Mouse (Mus musculus): Measurements from ENCODE around the gene Setd1b. TPM values are rescaled to one million over a fixed set of nuclear protein-coding genes. Genes with fewer than 3 reads are reported as not detected.

The Setd1b gene
- polyA plus RNA-seq (2015; fragmentation: Nextera tagmentation; extraction: Ambion mirVana), result 12.5 TPM in 2 replicates

DNA sequence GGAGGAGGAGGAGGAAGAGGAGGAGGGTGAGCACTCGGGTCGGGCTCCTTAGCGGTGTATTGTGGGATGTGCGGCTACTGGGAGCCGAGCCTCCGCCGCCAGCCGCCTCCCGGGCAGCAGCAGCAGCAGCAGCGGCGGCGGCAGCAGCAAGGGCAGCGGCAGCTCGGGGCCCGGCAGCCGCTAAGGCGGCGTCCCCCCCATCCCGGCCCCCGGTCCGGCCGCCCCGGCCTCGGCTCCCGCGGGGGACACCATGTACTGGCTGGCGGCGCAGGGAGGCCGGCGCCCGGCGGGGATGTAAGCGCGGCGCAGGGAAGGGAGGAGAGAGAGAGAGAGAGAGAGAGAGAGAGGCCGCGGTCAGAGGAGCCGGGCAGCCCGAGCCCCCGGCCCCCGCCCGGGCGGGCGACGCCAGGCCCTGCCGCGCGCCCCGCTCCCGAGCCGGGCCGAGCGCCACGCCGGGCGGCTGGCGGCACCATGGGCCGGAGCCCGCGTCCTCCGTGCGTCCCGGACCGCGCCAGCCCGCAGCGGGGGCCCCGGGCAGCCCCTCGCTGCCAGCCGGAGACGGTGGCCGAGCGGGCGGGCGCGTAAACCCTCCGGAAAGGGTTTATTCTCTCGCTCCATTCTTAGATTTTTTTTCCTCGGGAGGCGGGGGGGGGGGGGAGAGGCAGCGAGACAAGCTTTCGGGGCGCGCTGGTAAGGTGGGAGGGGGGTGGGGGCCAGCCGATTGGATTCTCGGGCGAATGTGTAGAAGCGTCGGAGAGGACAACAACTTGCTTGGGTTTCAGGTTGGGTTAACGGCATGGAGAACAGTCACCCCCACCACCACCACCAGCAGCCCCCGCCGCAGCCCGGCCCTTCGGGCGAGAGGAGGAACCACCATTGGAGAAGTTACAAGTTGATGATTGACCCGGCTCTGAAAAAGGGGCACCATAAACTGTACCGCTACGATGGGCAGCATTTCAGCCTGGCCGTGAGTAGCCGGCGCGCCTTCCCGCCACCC is at the start of gene Setd1b:
Gene Setd1b (plus strand): TSS at position 33 of the 997 bp plus-strand sequence.
- Histone ChIP-seq H3K9ac (replicated peaks; ENCODE audit: low read depth, low read length) (peak within 1 kb of the TSS; percentile 99), H3K4me3 (replicated peaks; ENCODE audit: low read length) (peak within 1 kb of the TSS; percentile 84), H3K4me2 (ENCODE audit: low read length) (peak within 1 kb of the TSS; percentile 77), H3K36me3 (ENCODE audit: control insufficient read depth, insufficient read depth) (peaks cover 5% of the 10 kb centered on the region), H3K4me1 (replicated peaks; ENCODE audit: control insufficient read depth, insufficient read depth, low read length) (peaks cover 32% of the 10 kb centered on the region), H3K27ac (ENCODE audit: low read length) (peak within 1 kb of the TSS; percentile 97), H3K9me3 (ENCODE audit: control insufficient read depth, low read length) (no peaks in the 10 kb centered on the region), H3K27me3 (replicated peaks; ENCODE audit: control insufficient read depth, insufficient read depth, low read length) (no peaks in the 10 kb centered on the region)
- peak; percentile 15; the same call in 1 of the 2 replicates for ATAC-seq
- under 1% methylated on average over 65 of the region's 103 CpGs for WGBS

- Histone ChIP-seq H3K27ac (ENCODE audit: low read length) (no peak overlapping the region), H3K9me3 (ENCODE audit: control insufficient read depth, low read length) (no peaks in the 10 kb centered on the region), H3K9ac (replicated peaks; ENCODE audit: low read depth, low read length) (no peak overlapping the region), H3K36me3 (ENCODE audit: control insufficient read depth, insufficient read depth) (no peaks in the 10 kb centered on the region), H3K4me3 (replicated peaks; ENCODE audit: low read length) (no peak overlapping the region), H3K4me1 (replicated peaks; ENCODE audit: control insufficient read depth, insufficient read depth, low read length) (no peaks in the 10 kb centered on the region), H3K4me2 (ENCODE audit: low read length) (no peak overlapping the region), H3K27me3 (replicated peaks; ENCODE audit: control insufficient read depth, insufficient read depth, low read length) (no peaks in the 10 kb centered on the region)
- WGBS, result 84% methylated on average over 14 of the region's 14 CpGs
- no peak for ATAC-seq
These were observed 48.8 kb upstream of the Setd1b start for GRCm38 (mm10) chr5:123093077-123093633.

DNA sequence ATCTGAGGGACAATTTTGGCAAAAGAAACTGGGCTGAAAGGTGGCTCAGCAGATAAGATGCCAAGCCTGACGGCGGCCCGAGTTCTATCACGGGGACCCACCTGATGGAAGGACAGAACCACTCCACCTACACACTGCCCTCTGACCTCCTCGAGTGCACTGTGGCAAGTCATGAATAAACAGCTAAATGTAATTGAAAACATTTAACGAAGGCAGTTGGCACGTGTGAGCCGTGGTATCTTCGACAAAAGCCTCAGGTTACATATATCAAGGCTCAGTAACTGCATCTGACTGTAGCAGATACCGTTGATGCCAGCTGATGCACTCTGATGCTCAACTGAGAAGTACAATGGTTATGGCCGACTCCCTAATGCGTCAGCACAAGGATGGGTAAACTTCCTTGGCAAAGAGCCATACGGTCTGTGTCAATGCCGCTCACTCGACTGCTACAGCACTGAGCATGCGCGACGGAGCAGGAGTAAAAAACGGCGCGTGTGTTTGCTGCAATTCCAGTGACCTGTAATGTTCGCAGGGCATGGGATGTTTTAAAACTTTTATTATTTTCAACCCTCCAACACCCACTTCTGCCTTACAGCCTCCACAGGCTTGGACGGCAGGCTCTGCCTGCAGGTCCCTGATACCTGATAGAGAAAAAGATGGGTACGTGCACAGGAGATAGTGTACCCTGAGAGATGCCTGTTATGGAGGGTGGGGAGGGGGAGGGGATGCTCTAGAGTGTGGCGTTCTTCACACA is 47.6 kb upstream of the Setd1b start:
- Histone ChIP-seq H3K9me3 (ENCODE audit: control insufficient read depth, low read length) (no peaks in the 10 kb centered on the region), H3K4me2 (ENCODE audit: low read length) (0 out of 2 replicates have a peak overlapping the region, but pooled peaks have one; percentile 7), H3K27ac (ENCODE audit: low read length) (no peak overlapping the region), H3K27me3 (replicated peaks; ENCODE audit: control insufficient read depth, insufficient read depth, low read length) (no peaks in the 10 kb centered on the region), H3K9ac (replicated peaks; ENCODE audit: low read depth, low read length) (no peak overlapping the region), H3K4me3 (replicated peaks; ENCODE audit: low read length) (no peak overlapping the region), H3K36me3 (ENCODE audit: control insufficient read depth, insufficient read depth) (no peaks in the 10 kb centered on the region; the same call in 1 of the 2 replicates), H3K4me1 (replicated peaks; ENCODE audit: control insufficient read depth, insufficient read depth, low read length) (no peaks in the 10 kb centered on the region)
- WGBS, result 63% methylated on average over 25 of the region's 25 CpGs
- ATAC-seq, result no peak

GRCm38 (mm10) chr5:123096299-123096698 is 45.7 kb upstream of the Setd1b start:
- Histone ChIP-seq H3K9ac (replicated peaks; ENCODE audit: low read depth, low read length) (no peak overlapping the region), H3K4me2 (ENCODE audit: low read length) (no peak overlapping the region), H3K27me3 (replicated peaks; ENCODE audit: control insufficient read depth, insufficient read depth, low read length) (no peaks in the 10 kb centered on the region), H3K36me3 (ENCODE audit: control insufficient read depth, insufficient read depth) (peaks cover 3% of the 10 kb centered on the region; the same call in 1 of the 2 replicates), H3K4me1 (replicated peaks; ENCODE audit: control insufficient read depth, insufficient read depth, low read length) (no peaks in the 10 kb centered on the region), H3K27ac (ENCODE audit: low read length) (no peak overlapping the region), H3K9me3 (ENCODE audit: control insufficient read depth, low read length) (no peaks in the 10 kb centered on the region), H3K4me3 (replicated peaks; ENCODE audit: low read length) (no peak overlapping the region)
- 93% methylated on average over 8 of the region's 8 CpGs for WGBS
- no peak for ATAC-seq

DNA sequence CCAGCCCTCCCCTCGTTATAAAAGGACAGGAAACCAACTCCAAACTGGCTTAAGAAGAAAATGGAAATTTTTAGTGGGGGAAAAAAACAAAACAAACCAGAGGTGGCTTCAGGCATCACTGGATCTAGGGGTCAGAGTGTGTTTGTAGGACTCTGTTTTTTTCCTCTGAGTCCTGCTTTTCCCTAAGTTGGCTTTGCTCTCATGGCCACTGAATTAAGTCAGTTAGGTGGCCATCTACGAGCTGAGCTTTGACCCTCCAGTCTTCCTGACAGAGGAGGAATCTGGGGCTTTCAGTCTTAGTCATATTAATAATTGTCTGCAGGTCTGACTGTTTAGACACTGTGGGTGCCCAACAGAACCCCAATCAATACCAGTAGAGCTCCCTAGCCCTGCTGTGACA is 43.5 kb upstream of the Setd1b start:
- Histone ChIP-seq H3K4me2 (ENCODE audit: low read length) (no peak overlapping the region), H3K27me3 (replicated peaks; ENCODE audit: control insufficient read depth, insufficient read depth, low read length) (no peaks in the 10 kb centered on the region)
- no peak for ATAC-seq

GRCm38 (mm10) chr5:123102376-123102775 is 39.6 kb upstream of the Setd1b start:
- 79% methylated on average over 7 of the region's 7 CpGs for WGBS
- no peaks in the 10 kb centered on the region for H3K4me1 ChIP-seq (replicated peaks; ENCODE audit: control insufficient read depth, insufficient read depth, low read length)
- H3K4me2 ChIP-seq (ENCODE audit: low read length), result no peak overlapping the region
- no peak overlapping the region for H3K9ac ChIP-seq (replicated peaks; ENCODE audit: low read depth, low read length)
- H3K36me3 ChIP-seq (ENCODE audit: control insufficient read depth, insufficient read depth), result peaks cover 3% of the 10 kb centered on the region; the same call in 1 of the 2 replicates
- ATAC-seq, result no peak
- H3K4me3 ChIP-seq (replicated peaks; ENCODE audit: low read length), result no peak overlapping the region
- no peak overlapping the region for H3K27ac ChIP-seq (ENCODE audit: low read length)
- no peaks in the 10 kb centered on the region for H3K27me3 ChIP-seq (replicated peaks; ENCODE audit: control insufficient read depth, insufficient read depth, low read length)
- H3K9me3 ChIP-seq (ENCODE audit: control insufficient read depth, low read length), result no peaks in the 10 kb centered on the region

More for the DNA sequence above, 43.5 kb upstream of the Setd1b start:
- Histone ChIP-seq H3K9ac (replicated peaks; ENCODE audit: low read depth, low read length) (no peak overlapping the region), H3K4me3 (replicated peaks; ENCODE audit: low read length) (no peak overlapping the region), H3K9me3 (ENCODE audit: control insufficient read depth, low read length) (no peaks in the 10 kb centered on the region), H3K36me3 (ENCODE audit: control insufficient read depth, insufficient read depth) (peaks cover 3% of the 10 kb centered on the region; the same call in 1 of the 2 replicates), H3K4me1 (replicated peaks; ENCODE audit: control insufficient read depth, insufficient read depth, low read length) (no peaks in the 10 kb centered on the region), H3K27ac (ENCODE audit: low read length) (no peak overlapping the region)
- WGBS, result 79% methylated on average over 2 of the region's 2 CpGs

GRCm38 (mm10) chr5:123103556-123103955 is 38.4 kb upstream of the Setd1b start:
- Histone ChIP-seq H3K9ac (replicated peaks; ENCODE audit: low read depth, low read length) (no peak overlapping the region), H3K27me3 (replicated peaks; ENCODE audit: control insufficient read depth, insufficient read depth, low read length) (no peaks in the 10 kb centered on the region), H3K27ac (ENCODE audit: low read length) (no peak overlapping the region), H3K9me3 (ENCODE audit: control insufficient read depth, low read length) (no peaks in the 10 kb centered on the region), H3K4me3 (replicated peaks; ENCODE audit: low read length) (no peak overlapping the region), H3K4me1 (replicated peaks; ENCODE audit: control insufficient read depth, insufficient read depth, low read length) (no peaks in the 10 kb centered on the region), H3K36me3 (ENCODE audit: control insufficient read depth, insufficient read depth) (peaks cover 3% of the 10 kb centered on the region; the same call in 1 of the 2 replicates), H3K4me2 (ENCODE audit: low read length) (no peak overlapping the region)
- WGBS, result 87% methylated on average over 8 of the region's 8 CpGs
- no peak for ATAC-seq

DNA sequence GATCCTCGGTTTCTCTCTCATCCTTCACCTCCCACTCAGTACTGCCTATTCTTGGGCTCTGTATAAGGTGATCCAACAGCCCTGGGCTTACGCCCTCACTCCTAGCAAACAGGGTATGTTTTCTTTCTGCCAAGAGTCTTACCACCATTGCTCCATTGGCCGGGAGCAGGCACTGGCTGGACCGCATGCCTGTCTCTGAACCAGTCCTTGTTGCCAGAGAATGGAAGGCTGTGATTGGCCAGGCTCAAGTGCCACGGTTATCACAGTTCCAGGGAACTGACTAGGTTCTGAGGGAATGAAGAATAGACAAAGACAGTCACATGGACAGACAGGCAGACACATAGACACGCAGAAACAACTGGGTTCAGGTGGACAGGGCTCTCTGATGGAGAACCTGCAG is 37.2 kb upstream of the Setd1b start:
- Histone ChIP-seq H3K9ac (replicated peaks; ENCODE audit: low read depth, low read length) (no peak overlapping the region), H3K27ac (ENCODE audit: low read length) (no peak overlapping the region), H3K9me3 (ENCODE audit: control insufficient read depth, low read length) (no peaks in the 10 kb centered on the region), H3K4me2 (ENCODE audit: low read length) (no peak overlapping the region), H3K4me3 (replicated peaks; ENCODE audit: low read length) (no peak overlapping the region), H3K36me3 (ENCODE audit: control insufficient read depth, insufficient read depth) (peaks cover under 1% of the 10 kb centered on the region; the same call in 1 of the 2 replicates), H3K4me1 (replicated peaks; ENCODE audit: control insufficient read depth, insufficient read depth, low read length) (peaks cover 7% of the 10 kb centered on the region), H3K27me3 (replicated peaks; ENCODE audit: control insufficient read depth, insufficient read depth, low read length) (no peaks in the 10 kb centered on the region)
- ATAC-seq, result no peak
- WGBS, result 87% methylated on average over 6 of the region's 6 CpGs

Measured in forebrain, embryonic 16.5 days (tissue).